Mouse (Mus musculus): ENCODE results near the gene Arhgap15. TPM values are rescaled to one million over a fixed set of nuclear protein-coding genes. Genes with fewer than 3 reads are reported as not detected.

The Arhgap15 gene
- polyA plus RNA-seq, 1 experiment from 2014 or later, result 1.4 TPM

- Histone ChIP-seq H3K27me3 (no peaks in the 10 kb centered on the region; the same call in 1 of the 2 replicates), H3K36me3 (no peaks in the 10 kb centered on the region), H3K4me1 (peaks cover 10% of the 10 kb centered on the region), H3K4me3 (no peak overlapping the region), H3K9me3 (replicated peaks) (no peaks in the 10 kb centered on the region), H3K27ac (no peak overlapping the region), H3K9ac (no peak overlapping the region), H3K4me2 (replicated peaks) (peak overlapping the region; percentile 31)
- 29% methylated on average over 17 of the region's 17 CpGs for WGBS
- ATAC-seq (ENCODE audit: low FRiP score), result no peak
These were observed 523.1 kb downstream of the Arhgap15 start for GRCm38 (mm10) chr2:44271455-44272346.

GRCm38 (mm10) chr2:44272606-44273005 lies 524.0 kb downstream of the Arhgap15 start:
- H3K9me3 ChIP-seq (replicated peaks), result no peaks in the 10 kb centered on the region
- H3K4me3 ChIP-seq, result no peak overlapping the region
- H3K9ac ChIP-seq, result no peak overlapping the region
- H3K4me1 ChIP-seq, result peaks cover 10% of the 10 kb centered on the region
- H3K27me3 ChIP-seq, result no peaks in the 10 kb centered on the region; the same call in 1 of the 2 replicates
- whole genome bisulfite sequencing, result 79% methylated on average over 13 of the region's 13 CpGs
- no peak overlapping the region for H3K4me2 ChIP-seq (replicated peaks)
- H3K36me3 ChIP-seq, result no peaks in the 10 kb centered on the region
- no peak for ATAC-seq (ENCODE audit: low FRiP score)
- no peak overlapping the region for H3K27ac ChIP-seq

- WGBS, result 88% methylated on average over 3 of the region's 3 CpGs
- peaks cover 10% of the 10 kb centered on the region for H3K4me1 ChIP-seq
- H3K9ac ChIP-seq, result no peak overlapping the region
- H3K27me3 ChIP-seq, result no peaks in the 10 kb centered on the region; the same call in 1 of the 2 replicates
- H3K36me3 ChIP-seq, result no peaks in the 10 kb centered on the region
- H3K4me3 ChIP-seq, result no peak overlapping the region
- no peaks in the 10 kb centered on the region for H3K9me3 ChIP-seq (replicated peaks)
- no peak for ATAC-seq (ENCODE audit: low FRiP score)
- H3K4me2 ChIP-seq (replicated peaks), result no peak overlapping the region
- no peak overlapping the region for H3K27ac ChIP-seq
These were observed 525.8 kb downstream of the Arhgap15 start for GRCm38 (mm10) chr2:44274425-44274824.

- no peaks in the 10 kb centered on the region for H3K4me1 ChIP-seq
- no peak for ATAC-seq (ENCODE audit: low FRiP score)
- H3K27me3 ChIP-seq, result no peaks in the 10 kb centered on the region
- H3K4me2 ChIP-seq (replicated peaks), result no peak overlapping the region
- no peaks in the 10 kb centered on the region for H3K9me3 ChIP-seq (replicated peaks)
- H3K4me3 ChIP-seq, result no peak overlapping the region
- 84% methylated on average over 4 of the region's 4 CpGs for WGBS
- no peak overlapping the region for H3K9ac ChIP-seq
- no peak overlapping the region for H3K27ac ChIP-seq
- no peaks in the 10 kb centered on the region for H3K36me3 ChIP-seq
These were observed 537.6 kb downstream of the Arhgap15 start for GRCm38 (mm10) chr2:44286181-44286719.

- no peaks in the 10 kb centered on the region for H3K9me3 ChIP-seq (replicated peaks)
- H3K4me1 ChIP-seq, result peaks cover 14% of the 10 kb centered on the region
- peak; percentile 63; the same call in 1 of the 2 replicates for ATAC-seq (ENCODE audit: low FRiP score)
- no peaks in the 10 kb centered on the region for H3K36me3 ChIP-seq
- H3K4me3 ChIP-seq, result no peak overlapping the region
- no peaks in the 10 kb centered on the region for H3K27me3 ChIP-seq
- WGBS, result 41% methylated on average over 3 of the region's 3 CpGs
- H3K4me2 ChIP-seq (replicated peaks), result no peak overlapping the region
- no peak overlapping the region for H3K9ac ChIP-seq
- no peak overlapping the region for H3K27ac ChIP-seq
These were observed 550.5 kb downstream of the Arhgap15 start for GRCm38 (mm10) chr2:44299156-44299555.

DNA sequence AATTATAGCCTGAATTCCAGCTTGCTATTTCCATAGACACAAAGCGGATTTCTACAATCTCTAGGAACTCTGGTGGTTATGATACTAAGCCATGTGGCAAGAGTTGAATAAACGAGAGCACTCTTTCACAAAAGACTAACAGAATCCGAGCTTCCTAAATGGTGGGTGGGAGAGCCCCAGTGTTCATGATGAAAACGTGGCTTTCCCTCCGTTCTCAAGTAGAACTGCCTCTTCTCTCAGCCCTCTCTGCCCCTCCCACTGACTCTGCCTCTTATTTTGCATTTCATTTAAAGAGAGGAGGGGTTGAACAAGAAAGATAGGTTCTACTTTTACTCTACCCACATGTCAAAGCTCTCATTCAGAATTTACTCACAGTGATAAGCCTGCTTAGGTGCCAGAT lies 551.3 kb downstream of the Arhgap15 start:
- Histone ChIP-seq H3K4me3 (no peak overlapping the region), H3K9ac (no peak overlapping the region), H3K4me1 (peaks cover 17% of the 10 kb centered on the region), H3K36me3 (no peaks in the 10 kb centered on the region), H3K4me2 (replicated peaks) (no peak overlapping the region), H3K9me3 (replicated peaks) (no peaks in the 10 kb centered on the region), H3K27ac (no peak overlapping the region), H3K27me3 (no peaks in the 10 kb centered on the region)
- 29% methylated on average over 5 of the region's 5 CpGs for WGBS
- ATAC-seq (ENCODE audit: low FRiP score), result no peak

DNA sequence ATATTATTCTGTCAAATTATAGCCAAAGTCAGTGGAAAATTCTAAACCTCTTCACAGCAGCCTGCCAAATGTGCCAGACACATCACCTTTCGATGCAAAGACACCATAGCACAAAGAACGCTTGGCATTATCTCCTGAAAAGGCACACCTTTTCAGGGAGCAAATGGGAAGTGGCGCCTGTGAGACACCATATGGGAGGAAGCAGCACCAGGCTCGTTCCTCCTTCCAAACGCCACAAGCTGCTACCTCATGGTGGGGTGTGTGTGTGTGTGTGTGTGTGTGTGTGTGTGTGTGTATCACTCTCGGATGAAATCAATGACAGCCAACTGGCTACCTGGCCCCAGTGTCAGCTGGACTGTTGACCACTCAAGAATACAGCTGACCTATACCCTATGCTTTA lies 551.8 kb downstream of the Arhgap15 start:
- ATAC-seq (ENCODE audit: low FRiP score), result no peak
- H3K9me3 ChIP-seq (replicated peaks), result no peaks in the 10 kb centered on the region
- no peak overlapping the region for H3K4me2 ChIP-seq (replicated peaks)
- H3K36me3 ChIP-seq, result no peaks in the 10 kb centered on the region
- H3K4me3 ChIP-seq, result no peak overlapping the region
- no peaks in the 10 kb centered on the region for H3K27me3 ChIP-seq
- peaks cover 23% of the 10 kb centered on the region for H3K4me1 ChIP-seq
- 70% methylated on average over 6 of the region's 6 CpGs for WGBS
- H3K9ac ChIP-seq, result no peak overlapping the region
- no peak overlapping the region for H3K27ac ChIP-seq

DNA sequence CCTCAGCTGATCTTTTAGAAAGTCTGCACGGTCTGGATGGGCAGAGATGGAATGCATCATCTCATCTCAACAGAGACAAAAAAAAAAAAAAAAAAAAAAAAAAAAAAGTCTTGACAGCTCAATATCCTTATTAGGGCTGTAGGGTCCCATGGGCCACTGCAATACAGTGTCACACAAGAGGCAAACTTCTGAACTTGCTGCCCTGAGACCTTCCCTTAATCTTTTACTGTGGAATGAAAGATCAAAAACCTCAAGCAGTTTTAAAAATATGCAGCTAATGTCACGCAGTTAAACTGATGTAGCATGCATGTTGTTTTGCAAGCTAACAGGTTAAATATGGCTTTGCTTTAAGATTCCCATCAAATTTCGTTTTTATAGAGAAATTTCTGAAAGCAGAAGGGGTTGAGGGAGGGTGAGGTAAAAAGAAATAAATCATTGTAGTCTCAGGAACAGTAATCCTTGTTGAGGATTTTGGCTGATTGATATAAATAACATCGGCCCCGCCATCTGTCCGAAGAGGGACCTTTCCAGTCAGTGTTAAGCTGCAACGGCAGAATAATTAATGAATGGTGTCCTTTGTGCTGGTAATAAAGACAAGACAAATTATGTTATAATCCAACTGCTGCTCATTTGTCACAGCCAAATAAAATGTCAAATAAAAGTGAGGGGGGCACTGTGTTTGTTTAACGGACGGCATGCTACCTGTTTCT lies 555.8 kb downstream of the Arhgap15 start:
- H3K4me2 ChIP-seq (replicated peaks), result peak overlapping the region; percentile 24; the same call in 1 of the 2 replicates
- 0 out of 2 replicates have a peak overlapping the region, but pooled peaks have one; percentile 3 for H3K27ac ChIP-seq
- ATAC-seq (ENCODE audit: low FRiP score), result peak; percentile 69
- WGBS, result 28% methylated on average over 9 of the region's 9 CpGs
- H3K4me1 ChIP-seq, result peaks cover 21% of the 10 kb centered on the region
- no peaks in the 10 kb centered on the region for H3K9me3 ChIP-seq (replicated peaks)
- H3K36me3 ChIP-seq, result no peaks in the 10 kb centered on the region
- no peaks in the 10 kb centered on the region for H3K27me3 ChIP-seq
- no peak overlapping the region for H3K4me3 ChIP-seq
- H3K9ac ChIP-seq, result no peak overlapping the region

- Histone ChIP-seq H3K9me3 (replicated peaks) (no peaks in the 10 kb centered on the region), H3K4me1 (peaks cover 16% of the 10 kb centered on the region), H3K9ac (no peak overlapping the region), H3K4me3 (no peak overlapping the region), H3K4me2 (replicated peaks) (peak overlapping the region; percentile 24), H3K27me3 (no peaks in the 10 kb centered on the region), H3K27ac (no peak overlapping the region), H3K36me3 (no peaks in the 10 kb centered on the region)
- 50% methylated on average over 17 of the region's 17 CpGs for WGBS
- ATAC-seq (ENCODE audit: low FRiP score), result peak; percentile 41; the same call in 1 of the 2 replicates
These were observed 556.6 kb downstream of the Arhgap15 start for GRCm38 (mm10) chr2:44304971-44305808.

- H3K9me3 ChIP-seq (replicated peaks), result no peaks in the 10 kb centered on the region
- no peak for ATAC-seq (ENCODE audit: low FRiP score)
- peaks cover 16% of the 10 kb centered on the region for H3K4me1 ChIP-seq
- H3K27me3 ChIP-seq, result no peaks in the 10 kb centered on the region
- H3K9ac ChIP-seq, result no peak overlapping the region
- no peak overlapping the region for H3K4me3 ChIP-seq
- H3K4me2 ChIP-seq (replicated peaks), result no peak overlapping the region
- WGBS, result 48% methylated on average over 2 of the region's 2 CpGs
- no peaks in the 10 kb centered on the region for H3K36me3 ChIP-seq
- H3K27ac ChIP-seq, result no peak overlapping the region
These were observed 557.5 kb downstream of the Arhgap15 start for GRCm38 (mm10) chr2:44306137-44306536.

DNA sequence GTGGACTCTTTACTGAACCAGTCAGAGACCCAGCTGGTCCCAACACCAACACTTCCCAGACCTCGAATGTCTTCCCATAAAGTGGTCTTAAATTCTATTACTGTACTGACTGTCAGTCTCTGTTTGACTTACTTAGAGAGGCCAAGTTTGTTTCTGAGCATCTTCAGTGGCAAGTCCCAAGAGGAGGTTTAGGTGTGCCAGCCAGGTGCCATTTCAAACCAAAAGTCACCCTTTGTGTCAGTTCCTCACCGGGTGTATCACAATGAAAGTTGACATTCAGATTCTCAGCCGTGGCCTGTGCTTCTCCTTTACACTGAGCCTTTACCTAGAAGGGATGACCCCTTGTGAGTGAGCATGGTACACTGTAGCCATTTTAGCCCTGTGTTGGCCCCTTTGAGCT lies 560.5 kb downstream of the Arhgap15 start:
- 87% methylated on average over 3 of the region's 3 CpGs for WGBS
- Histone ChIP-seq H3K4me2 (replicated peaks) (no peak overlapping the region), H3K4me3 (no peak overlapping the region), H3K4me1 (peaks cover 19% of the 10 kb centered on the region; the same call in 1 of the 2 replicates), H3K9ac (no peak overlapping the region), H3K9me3 (replicated peaks) (no peaks in the 10 kb centered on the region), H3K27ac (no peak overlapping the region), H3K27me3 (no peaks in the 10 kb centered on the region), H3K36me3 (no peaks in the 10 kb centered on the region)
- ATAC-seq (ENCODE audit: low FRiP score), result no peak
